Mouse (Mus musculus): ENCODE measurements at regions not wholly inside any gene's neighbourhood (a gene's known extent, or its start where the extent isn't known, plus 50 kb on each side); places are given as distances from the start of the nearest gene placed in this dataset.

DNA sequence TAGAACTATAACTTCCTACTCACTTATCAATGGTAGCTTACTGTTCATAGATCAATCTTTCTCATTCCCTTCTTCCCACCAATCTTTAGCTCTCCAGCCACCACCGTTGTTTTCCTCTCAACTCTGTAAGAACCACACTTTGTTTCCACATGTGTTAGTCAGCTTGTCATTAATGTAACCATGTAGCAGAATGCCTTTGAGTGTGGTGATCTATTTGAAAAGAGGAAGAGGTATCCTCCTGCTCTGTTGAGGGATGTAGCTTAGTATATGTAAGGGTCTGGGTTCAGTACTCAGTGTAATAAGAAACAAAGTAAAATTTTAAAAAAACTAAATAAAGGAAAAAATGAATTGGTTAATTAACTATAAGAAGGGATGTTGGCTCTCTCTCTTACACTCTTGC lies 63.7 kb upstream of the Cep85l start:
- no peaks in the 10 kb centered on the region for H3K27me3 ChIP-seq (ENCODE audit: control insufficient read depth, insufficient read depth, low read length)
- TF ChIP-seq POLR2A (IDR thresholded peaks at IDR 0.05; ENCODE audit: borderline replicate concordance, insufficient read depth, low read length) (no peak), CTCF (IDR thresholded peaks at IDR 0.05; ENCODE audit: borderline replicate concordance, insufficient read depth, low read depth, low read length) (no peak)
- DNase-seq = no peak
- 95% methylated on average over 1 of the region's 1 CpGs for WGBS
- no peaks in the 10 kb centered on the region for H3K4me1 ChIP-seq (ENCODE audit: control insufficient read depth, insufficient read depth, low read length)
- H3K4me3 ChIP-seq (replicated peaks; ENCODE audit: insufficient read depth, low read depth, low read length) = no peak overlapping the region
- no peak overlapping the region for H3K27ac ChIP-seq (ENCODE audit: insufficient read depth, low read length)

GRCm38 (mm10) chr10:53442912-53443311 lies 63.2 kb upstream of the Cep85l start:
- Histone ChIP-seq H3K27me3 (ENCODE audit: control insufficient read depth, insufficient read depth, low read length) (no peaks in the 10 kb centered on the region), H3K4me3 (replicated peaks; ENCODE audit: insufficient read depth, low read depth, low read length) (no peak overlapping the region), H3K4me1 (ENCODE audit: control insufficient read depth, insufficient read depth, low read length) (no peaks in the 10 kb centered on the region), H3K27ac (ENCODE audit: insufficient read depth, low read length) (no peak overlapping the region)
- 99% methylated on average over 14 of the region's 14 CpGs for WGBS
- TF ChIP-seq CTCF (IDR thresholded peaks at IDR 0.05; ENCODE audit: borderline replicate concordance, insufficient read depth, low read depth, low read length) (no peak), POLR2A (IDR thresholded peaks at IDR 0.05; ENCODE audit: borderline replicate concordance, insufficient read depth, low read length) (no peak)
- no peak for DNase-seq

DNA sequence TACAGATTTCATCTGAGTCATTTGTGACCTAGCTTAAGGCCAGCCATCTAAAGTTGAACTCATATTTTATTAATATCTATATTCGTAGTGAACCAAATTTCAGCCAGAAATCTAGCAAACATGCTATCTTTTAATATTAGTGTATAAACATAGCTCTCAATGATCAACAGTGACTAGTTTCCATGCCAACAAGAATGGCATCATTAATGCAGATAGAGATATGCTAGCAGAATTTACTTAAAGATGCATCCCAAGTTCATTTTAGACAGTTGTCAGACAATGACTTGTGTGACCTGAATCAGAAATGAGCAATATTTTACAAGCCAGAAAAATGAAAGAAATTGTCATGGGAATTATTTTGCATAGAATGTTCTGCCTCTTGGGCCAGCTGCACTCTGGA lies 60.5 kb upstream of the Cep85l start:
- no peak overlapping the region for H3K27ac ChIP-seq (ENCODE audit: insufficient read depth, low read length)
- no peak overlapping the region for H3K4me3 ChIP-seq (replicated peaks; ENCODE audit: insufficient read depth, low read depth, low read length)
- no peak for DNase-seq
- WGBS = 87% methylated on average over 1 of the region's 1 CpGs
- peaks cover 3% of the 10 kb centered on the region for H3K4me1 ChIP-seq (ENCODE audit: control insufficient read depth, insufficient read depth, low read length)
- no peaks in the 10 kb centered on the region for H3K27me3 ChIP-seq (ENCODE audit: control insufficient read depth, insufficient read depth, low read length)
- TF ChIP-seq POLR2A (IDR thresholded peaks at IDR 0.05; ENCODE audit: borderline replicate concordance, insufficient read depth, low read length) = no peak
- TF ChIP-seq CTCF (IDR thresholded peaks at IDR 0.05; ENCODE audit: borderline replicate concordance, insufficient read depth, low read depth, low read length) = no peak

- TF ChIP-seq CTCF (IDR thresholded peaks at IDR 0.05; ENCODE audit: borderline replicate concordance, insufficient read depth, low read depth, low read length) = no peak
- no peak for TF ChIP-seq POLR2A (IDR thresholded peaks at IDR 0.05; ENCODE audit: borderline replicate concordance, insufficient read depth, low read length)
- Histone ChIP-seq H3K27ac (ENCODE audit: insufficient read depth, low read length) (no peak overlapping the region), H3K27me3 (ENCODE audit: control insufficient read depth, insufficient read depth, low read length) (no peaks in the 10 kb centered on the region), H3K4me3 (replicated peaks; ENCODE audit: insufficient read depth, low read depth, low read length) (no peak overlapping the region), H3K4me1 (ENCODE audit: control insufficient read depth, insufficient read depth, low read length) (peaks cover 5% of the 10 kb centered on the region)
- WGBS = 81% methylated on average over 4 of the region's 4 CpGs
- no peak for DNase-seq
These were observed 58.6 kb upstream of the Cep85l start for GRCm38 (mm10) chr10:53438388-53438787.

- no peaks in the 10 kb centered on the region for H3K27me3 ChIP-seq (ENCODE audit: control insufficient read depth, insufficient read depth, low read length)
- no peak overlapping the region for H3K4me3 ChIP-seq (replicated peaks; ENCODE audit: insufficient read depth, low read depth, low read length)
- WGBS = 80% methylated on average over 4 of the region's 4 CpGs
- DNase-seq = no peak
- peaks cover 5% of the 10 kb centered on the region for H3K4me1 ChIP-seq (ENCODE audit: control insufficient read depth, insufficient read depth, low read length)
- TF ChIP-seq POLR2A (IDR thresholded peaks at IDR 0.05; ENCODE audit: borderline replicate concordance, insufficient read depth, low read length) = no peak
- TF ChIP-seq CTCF (IDR thresholded peaks at IDR 0.05; ENCODE audit: borderline replicate concordance, insufficient read depth, low read depth, low read length) = no peak
- H3K27ac ChIP-seq (ENCODE audit: insufficient read depth, low read length) = no peak overlapping the region
These were observed 58.0 kb upstream of the Cep85l start for GRCm38 (mm10) chr10:53437724-53438123.

DNA sequence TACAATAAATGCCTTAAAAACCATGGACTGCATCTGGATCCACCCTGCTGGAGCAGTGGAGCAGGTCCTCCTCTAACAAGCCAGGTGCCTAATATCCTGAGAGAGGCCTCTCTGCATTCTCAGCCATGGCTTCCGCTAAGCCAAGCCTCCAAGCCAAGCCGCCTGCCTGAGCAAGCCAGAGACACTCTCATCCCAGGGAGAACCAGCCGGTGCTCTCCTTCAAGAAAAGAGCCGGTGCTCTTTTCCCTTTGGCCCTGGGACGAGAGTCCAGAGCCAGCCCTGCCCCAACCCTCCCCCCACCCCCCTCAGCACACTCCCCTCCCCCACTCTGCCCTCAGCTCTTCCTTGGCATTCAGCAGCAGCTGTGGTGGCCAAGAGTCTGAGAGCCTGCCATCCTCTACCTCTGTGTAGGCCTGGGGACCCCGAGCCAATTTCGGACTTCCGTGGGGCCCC lies 56.3 kb upstream of the Cep85l start:
- Histone ChIP-seq H3K27me3 (ENCODE audit: control insufficient read depth, insufficient read depth, low read length) (no peaks in the 10 kb centered on the region), H3K4me1 (ENCODE audit: control insufficient read depth, insufficient read depth, low read length) (peaks cover 5% of the 10 kb centered on the region), H3K27ac (ENCODE audit: insufficient read depth, low read length) (no peak overlapping the region), H3K4me3 (replicated peaks; ENCODE audit: insufficient read depth, low read depth, low read length) (no peak overlapping the region)
- DNase-seq = peak; percentile 29 to 33
- WGBS = 18% methylated on average over 8 of the region's 8 CpGs
- TF ChIP-seq POLR2A (IDR thresholded peaks at IDR 0.05; ENCODE audit: borderline replicate concordance, insufficient read depth, low read length) (no peak), CTCF (IDR thresholded peaks at IDR 0.05; ENCODE audit: borderline replicate concordance, insufficient read depth, low read depth, low read length) (no peak)

DNA sequence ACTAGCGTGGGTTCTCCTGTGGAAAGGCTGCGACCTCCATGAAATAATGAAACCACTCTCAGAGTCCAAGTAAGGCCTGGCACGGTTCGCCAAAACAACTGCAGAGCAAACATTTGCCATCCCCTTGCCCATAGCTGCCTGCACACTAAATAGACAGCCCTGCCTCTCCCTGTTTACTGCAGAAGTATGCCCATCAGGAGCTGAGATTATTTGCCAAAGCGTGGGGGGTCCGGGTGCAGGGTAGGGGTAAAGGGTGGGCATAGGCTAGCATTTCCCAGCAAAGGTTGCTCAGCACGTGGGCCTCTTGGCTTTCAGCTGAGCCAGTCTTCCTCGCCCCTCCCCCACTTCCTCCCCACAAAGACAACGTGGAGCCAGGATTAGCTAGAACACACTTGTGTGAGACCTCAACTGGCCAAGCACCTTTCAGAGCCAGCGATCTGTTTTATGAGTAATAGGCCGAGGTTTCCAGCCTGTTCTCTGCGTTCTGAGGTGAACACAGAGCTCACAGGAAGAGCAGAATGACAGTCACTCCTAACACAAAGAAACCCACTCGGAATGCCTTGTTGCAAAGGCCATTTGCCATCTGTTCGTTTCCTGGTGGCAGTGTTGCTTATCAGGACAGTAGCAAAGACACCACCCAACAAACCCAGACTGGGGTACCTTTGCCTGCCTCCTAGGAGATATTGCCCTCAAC lies 55.6 kb upstream of the Cep85l start:
- WGBS = 28% methylated on average over 14 of the region's 14 CpGs
- no peak overlapping the region for H3K27ac ChIP-seq (ENCODE audit: insufficient read depth, low read length)
- no peak overlapping the region for H3K4me3 ChIP-seq (replicated peaks; ENCODE audit: insufficient read depth, low read depth, low read length)

More for the DNA sequence above, 55.6 kb upstream of the Cep85l start:
- H3K4me1 ChIP-seq (ENCODE audit: control insufficient read depth, insufficient read depth, low read length) = peaks cover 5% of the 10 kb centered on the region
- H3K27me3 ChIP-seq (ENCODE audit: control insufficient read depth, insufficient read depth, low read length) = no peaks in the 10 kb centered on the region
- peak; percentile 22 to 43 for DNase-seq
- TF ChIP-seq POLR2A (IDR thresholded peaks at IDR 0.05; ENCODE audit: borderline replicate concordance, insufficient read depth, low read length) (no peak), CTCF (IDR thresholded peaks at IDR 0.05; ENCODE audit: borderline replicate concordance, insufficient read depth, low read depth, low read length) (no peak)

Data from cerebellum, adult 2 months (tissue).